Mouse (Mus musculus) limb, embryonic 14.5 days (tissue): Measurements from ENCODE around the gene Adgrf4. TPM values are rescaled to one million over a fixed set of nuclear protein-coding genes. Genes with fewer than 3 reads are reported as not detected.

Experiments
- ATAC-seq: fragments of 200-750 bp; cut with Nextera tagmentation; 2 replicates; pipeline ENCODE4 v1.8.0; 2017; ENCODE audit warnings: low read depth, moderate number of reproducible peaks, moderate TSS enrichment; ENCODE audit not compliant: low FRiP score
- DNase-seq: peaks from one replicate; pipeline ENCODE4 v3.0.0-alpha.2; 2015; ENCODE audit warnings: low spot score
- H3K27ac ChIP-seq: fragments of 300-500 bp; sonication (generic); replicated peaks from 2 replicates; pipeline ENCODE4 v1.5.1; 2014; ENCODE audit warnings: low read depth, mild to moderate bottlenecking, low read length, moderate library complexity, mixed read lengths
- H3K27me3 ChIP-seq: fragments of 300-500 bp; sonication (generic); 2 replicates; pipeline ENCODE4 v1.6.1; 2014; ENCODE audit warnings: low read length, mixed read lengths; ENCODE audit not compliant: control insufficient read depth, insufficient read depth
- H3K36me3 ChIP-seq: fragments of 300-500 bp; sonication (generic); 2 replicates; pipeline ENCODE4 v1.6.1; 2014; ENCODE audit warnings: mild to moderate bottlenecking, low read length, moderate library complexity, mixed read lengths; ENCODE audit not compliant: control insufficient read depth, insufficient read depth
- H3K4me1 ChIP-seq: fragments of 300-500 bp; sonication (generic); 2 replicates; pipeline ENCODE4 v1.6.1; 2014; ENCODE audit warnings: antibody characterized with exemption, low read length, mixed read lengths; ENCODE audit not compliant: control insufficient read depth, insufficient read depth
- H3K4me2 ChIP-seq: fragments of 300-500 bp; sonication (generic); replicated peaks from 2 replicates; pipeline ENCODE4 v1.6.1; 2014; ENCODE audit warnings: low read depth, mild to moderate bottlenecking, low read length, moderate library complexity; ENCODE audit not compliant: severe bottlenecking
- H3K4me3 ChIP-seq: fragments of 300-500 bp; sonication (generic); replicated peaks from 2 replicates; pipeline ENCODE4 v1.5.1; 2014; ENCODE audit warnings: low read length
- H3K9ac ChIP-seq: fragments of 300-500 bp; sonication (generic); 2 replicates; pipeline ENCODE4 v1.6.1; 2014; ENCODE audit warnings: mild to moderate bottlenecking, low read depth, low read length, moderate library complexity; ENCODE audit not compliant: severe bottlenecking
- H3K9me3 ChIP-seq: fragments of 300-500 bp; sonication (generic); 2 replicates; pipeline ENCODE4 v1.6.1; 2016; ENCODE audit warnings: low read length; ENCODE audit not compliant: control insufficient read depth
- POLR2A ChIP-seq: fragments of 200-500 bp; IDR thresholded peaks from 2 replicates; pipeline ENCODE4 v1.8.0; 2012; ENCODE audit warnings: inconsistent platforms, mild to moderate bottlenecking, moderate library complexity, borderline replicate concordance; ENCODE audit not compliant: insufficient read depth, insufficient read length; ENCODE audit errors: extremely low read depth
- WGBS: fragments of 180-500 bp; shearing (Covaris S2); extraction: QIAGEN DNeasy Blood & Tissue Kit; methylation state at CpG from one replicate; pipeline ENCODE4 v1.1.7; 2014; 5-methylcytosine and 5-hydroxymethylcytosine counted together
- polyA plus RNA-seq, 2 experiments: library from polyadenylated mRNA; depleted of rRNA in 1 of 2; stranded (reverse) in 1 of 2; unstranded in 1 of 2; fragments of >200 nt; fragmentation: Nextera tagmentation in 1 of 2; extraction: Ambion mirVana in 1 of 2; gene quantifications; 2 replicates each; pipeline versions ENCODE4 v1.2.1 to v1.2.3; 2012 to 2014

Adgrf4 gene
- polyA plus RNA-seq, 2 experiments: 2.5 to 6.0 TPM

DNA sequence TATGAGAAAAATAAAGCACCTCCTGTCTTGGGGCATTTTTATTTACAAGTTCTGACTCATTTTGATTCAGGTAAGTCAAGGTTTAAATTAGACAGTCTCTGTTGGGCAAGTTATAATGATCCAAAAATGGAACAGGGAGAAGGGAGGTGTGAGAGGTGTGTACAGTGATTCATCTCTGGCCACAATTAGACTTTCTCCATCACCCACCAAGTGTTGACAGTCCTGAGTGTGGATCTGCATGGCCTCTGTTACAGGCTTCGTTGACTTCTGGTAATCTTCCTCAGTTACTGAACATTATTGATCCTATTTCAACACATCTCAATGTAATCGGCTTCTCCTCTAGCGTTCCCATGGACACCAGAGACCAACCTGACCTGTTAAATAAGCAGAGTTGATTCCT, 48.7 kb downstream of the Adgrf4 start:
- Histone ChIP-seq H3K9me3 (no peaks in the 10 kb centered on the region), H3K36me3 (no peaks in the 10 kb centered on the region), H3K27me3 (no peaks in the 10 kb centered on the region), H3K4me1 (no peaks in the 10 kb centered on the region), H3K27ac (no peak overlapping the region), H3K4me3 (no peak overlapping the region), H3K4me2 (no peak overlapping the region), H3K9ac (no peak overlapping the region)
- ATAC-seq (no peak), DNase-seq (no peak)
- 87% methylated on average over 3 of the region's 3 CpGs for WGBS
- TF ChIP-seq POLR2A: no peak

DNA sequence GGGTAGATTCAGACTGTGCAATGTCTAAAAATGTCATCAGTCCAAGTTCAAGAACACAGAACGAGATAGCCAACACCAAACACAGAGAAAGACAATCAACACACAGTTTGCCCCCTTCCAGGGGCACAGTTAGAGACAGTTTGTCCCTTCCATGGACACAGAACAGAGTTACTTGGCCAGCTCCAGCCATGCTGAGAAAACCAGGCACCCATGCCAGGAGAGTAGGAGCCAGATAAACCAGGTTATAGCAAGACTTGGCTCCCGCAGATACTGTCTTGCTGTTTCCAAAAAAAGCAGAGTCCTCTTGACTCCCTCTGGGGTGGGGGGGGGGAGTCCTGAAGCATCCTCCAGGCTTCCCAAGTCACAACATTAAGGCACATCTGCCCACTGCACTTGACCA, 61.9 kb downstream of the Adgrf4 start:
- Histone ChIP-seq H3K4me1 (no peaks in the 10 kb centered on the region), H3K4me3 (no peak overlapping the region), H3K9me3 (no peaks in the 10 kb centered on the region), H3K4me2 (no peak overlapping the region), H3K36me3 (no peaks in the 10 kb centered on the region), H3K27me3 (no peaks in the 10 kb centered on the region), H3K9ac (no peak overlapping the region), H3K27ac (no peak overlapping the region)
- 90% methylated on average over 2 of the region's 2 CpGs for WGBS
- DNase-seq (no peak), ATAC-seq (no peak)
- no peak for TF ChIP-seq POLR2A

DNA sequence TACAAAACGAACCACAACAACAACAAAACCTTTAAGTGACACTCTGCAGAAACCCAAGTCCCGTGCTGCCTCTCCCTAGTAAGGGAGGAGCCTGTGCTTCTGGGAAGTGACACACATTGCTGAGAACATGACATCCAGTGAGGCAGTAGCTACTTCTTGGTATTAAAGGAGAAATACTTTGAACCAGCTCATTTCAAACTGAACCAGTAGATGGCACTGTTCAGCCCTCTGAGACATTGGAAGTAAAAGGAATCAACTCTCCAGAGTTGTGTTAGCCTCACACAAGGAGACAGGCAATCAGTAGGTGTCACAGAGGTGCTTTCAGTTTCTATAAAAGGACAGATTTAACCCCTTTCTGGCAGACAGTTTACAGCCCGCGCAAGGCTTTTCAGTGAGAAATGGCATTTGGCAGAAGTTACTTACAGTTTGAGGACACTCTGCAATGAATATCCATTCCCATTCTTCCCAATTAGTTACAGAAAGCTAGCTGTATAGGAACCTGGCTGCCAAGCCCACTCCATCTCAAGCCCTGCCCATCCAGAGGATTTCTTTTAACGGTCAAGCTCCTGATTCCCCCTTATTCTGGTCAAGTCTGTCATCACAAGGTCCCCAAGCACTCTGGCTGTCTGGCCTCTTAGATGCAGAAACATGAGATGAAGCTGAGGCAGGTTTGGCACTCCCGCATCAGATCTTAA, 78.9 kb downstream of the Adgrf4 start:
- Histone ChIP-seq H3K9ac (no peak overlapping the region), H3K4me2 (no peak overlapping the region), H3K9me3 (no peaks in the 10 kb centered on the region), H3K27me3 (no peaks in the 10 kb centered on the region), H3K36me3 (no peaks in the 10 kb centered on the region), H3K27ac (no peak overlapping the region), H3K4me1 (no peaks in the 10 kb centered on the region), H3K4me3 (no peak overlapping the region)
- DNase-seq (peak; percentile 66), ATAC-seq (no peak)
- no peak for TF ChIP-seq POLR2A
- WGBS: 35% methylated on average over 6 of the region's 6 CpGs

DNA sequence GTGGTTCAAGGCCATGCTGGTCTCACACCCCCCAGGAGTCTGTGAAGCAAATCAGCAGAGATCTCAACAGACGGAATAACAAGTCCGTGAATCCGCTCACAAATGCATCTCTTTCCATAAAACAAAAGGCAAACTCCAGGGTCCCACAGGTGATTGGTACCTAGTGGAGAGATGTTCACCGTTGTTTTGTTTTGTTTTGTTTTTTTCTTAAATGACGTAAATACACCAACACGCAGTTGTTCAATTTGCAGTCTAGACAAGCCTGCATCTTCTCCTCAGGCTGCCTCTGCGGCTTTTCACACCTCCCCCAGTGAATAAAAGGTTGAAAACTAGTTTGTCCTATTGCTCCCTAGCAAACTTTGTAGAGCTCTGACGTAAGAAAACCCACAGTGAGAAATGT, 80.8 kb downstream of the Adgrf4 start, which contains the start of gene Opn5:
Gene Opn5 (minus strand): TSS at position 101 of the 400 bp plus-strand sequence.
- ATAC-seq: no peak
- WGBS: 78% methylated on average over 8 of the region's 8 CpGs

DNA sequence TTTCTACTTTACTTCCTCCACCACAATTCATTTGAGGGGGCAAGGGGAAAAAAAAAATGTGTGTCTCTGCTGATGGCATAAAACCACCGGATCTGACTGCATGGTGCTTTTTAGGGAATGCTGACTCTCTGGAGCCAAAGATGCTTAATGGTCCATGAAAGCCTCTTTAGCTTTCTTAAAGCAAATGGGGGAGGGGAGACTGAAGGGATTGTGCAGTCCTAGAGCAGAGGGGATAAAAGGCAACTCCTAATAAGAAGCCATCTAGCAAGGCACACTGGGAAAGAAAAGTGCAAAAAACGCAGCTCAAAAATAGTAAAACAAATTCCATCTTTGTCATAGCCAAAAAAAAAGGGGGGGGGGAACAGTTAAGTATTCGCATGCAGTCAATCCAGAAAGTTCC, 83.8 kb downstream of the Adgrf4 start:
- no peaks in the 10 kb centered on the region for H3K9me3 ChIP-seq
- no peaks in the 10 kb centered on the region for H3K36me3 ChIP-seq
- 52% methylated on average over 3 of the region's 3 CpGs for WGBS
- DNase-seq: no peak
- no peak overlapping the region for H3K4me3 ChIP-seq
- H3K9ac ChIP-seq: no peak overlapping the region
- H3K4me1 ChIP-seq: no peaks in the 10 kb centered on the region
- H3K27ac ChIP-seq: no peak overlapping the region
- ATAC-seq: no peak
- no peak for TF ChIP-seq POLR2A
- H3K27me3 ChIP-seq: no peaks in the 10 kb centered on the region
- H3K4me2 ChIP-seq: no peak overlapping the region

More for the DNA sequence above, 80.8 kb downstream of the Adgrf4 start, which contains the start of gene Opn5:
- Histone ChIP-seq H3K9ac (no peak within 1 kb of the TSS), H3K9me3 (no peaks in the 10 kb centered on the region), H3K27ac (no peak within 1 kb of the TSS), H3K4me3 (no peak within 1 kb of the TSS), H3K4me2 (no peak within 1 kb of the TSS), H3K4me1 (no peaks in the 10 kb centered on the region), H3K27me3 (no peaks in the 10 kb centered on the region), H3K36me3 (no peaks in the 10 kb centered on the region)
- no peak for DNase-seq
- no peak for TF ChIP-seq POLR2A

Other genes with a start within 250 kb of the Adgrf4 start
- 0.09 TPM in 2 replicates for gene Opn5, start 80.9 kb downstream of the Adgrf4 start, polyA plus RNA-seq (2012; rRNA removed)
- 0.10 TPM in 1 of 2 replicates, not detected in the other for gene Opn5, start 80.9 kb downstream of the Adgrf4 start, polyA plus RNA-seq (2014; fragmentation: Nextera tagmentation; extraction: Ambion mirVana)
- 0.72 and 0.73 TPM in 2 replicates for gene Adgrf2, start 49.9 kb upstream of the Adgrf4 start, polyA plus RNA-seq (2012; rRNA removed)
- gene Adgrf2, start 49.9 kb upstream of the Adgrf4 start, polyA plus RNA-seq (2014; fragmentation: Nextera tagmentation; extraction: Ambion mirVana): 1.1 and 2.0 TPM in 2 replicates
- gene Cd2ap, start 184.4 kb upstream of the Adgrf4 start, polyA plus RNA-seq (2012; rRNA removed): 26.8 and 30.9 TPM in 2 replicates
- gene Cd2ap, start 184.4 kb upstream of the Adgrf4 start, polyA plus RNA-seq (2014; fragmentation: Nextera tagmentation; extraction: Ambion mirVana): 27.1 and 27.8 TPM in 2 replicates